Mouse (Mus musculus): ENCODE measurements around the gene Zfp668. TPM values are rescaled to one million over a fixed set of nuclear protein-coding genes. Genes with fewer than 3 reads are reported as not detected.

Gene Zfp668
- polyA plus RNA-seq, 1 experiment from 2014 or later: 21.0 TPM

DNA sequence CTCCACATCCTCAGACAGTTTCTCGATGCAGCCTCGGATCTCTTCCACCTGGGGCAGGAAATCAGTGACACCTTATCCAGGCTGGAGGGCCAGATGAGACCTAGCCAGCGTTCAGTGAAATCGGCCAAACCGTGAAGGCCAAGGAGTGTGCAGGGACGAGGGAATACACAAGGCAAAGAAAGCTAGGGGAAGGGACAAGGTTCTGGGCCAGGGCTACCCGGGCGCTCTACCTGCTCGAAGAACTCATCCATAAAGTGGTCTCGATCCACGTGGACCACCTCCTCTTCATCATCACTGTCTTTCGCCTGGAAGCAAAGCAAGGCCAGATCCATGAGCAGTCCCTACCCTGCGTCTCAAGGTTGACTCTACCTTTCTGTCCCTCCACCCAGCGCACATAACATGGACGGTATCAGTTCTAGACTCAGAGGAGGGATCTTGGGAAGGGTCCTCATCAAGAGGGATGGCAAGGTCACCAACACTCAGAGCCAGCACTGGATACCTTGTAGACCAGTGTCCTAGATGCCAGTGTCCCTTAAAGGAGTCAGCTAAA is 61.4 kb downstream of the Zfp668 start:
- Histone ChIP-seq H3K9me3 (ENCODE audit: low read length) (no peaks in the 10 kb centered on the region), H3K27ac (ENCODE audit: low read length) (0 out of 2 replicates have a peak overlapping the region, but pooled peaks have one; percentile 30), H3K4me3 (ENCODE audit: low read length) (no peak overlapping the region), H3K4me1 (ENCODE audit: insufficient read depth, low read length) (peaks cover 12% of the 10 kb centered on the region; the same call in 1 of the 2 replicates), H3K4me2 (replicated peaks; ENCODE audit: low read depth, low read length) (no peak overlapping the region), H3K9ac (replicated peaks; ENCODE audit: low read length) (0 out of 2 replicates have a peak overlapping the region, but pooled peaks have one; percentile 10), H3K27me3 (ENCODE audit: insufficient read depth, low read length) (no peaks in the 10 kb centered on the region), H3K36me3 (ENCODE audit: insufficient read depth, low read length) (no peaks in the 10 kb centered on the region)
- WGBS: 78% methylated on average over 15 of the region's 15 CpGs
- ATAC-seq (ENCODE audit: low FRiP score, low TSS enrichment): no peak

DNA sequence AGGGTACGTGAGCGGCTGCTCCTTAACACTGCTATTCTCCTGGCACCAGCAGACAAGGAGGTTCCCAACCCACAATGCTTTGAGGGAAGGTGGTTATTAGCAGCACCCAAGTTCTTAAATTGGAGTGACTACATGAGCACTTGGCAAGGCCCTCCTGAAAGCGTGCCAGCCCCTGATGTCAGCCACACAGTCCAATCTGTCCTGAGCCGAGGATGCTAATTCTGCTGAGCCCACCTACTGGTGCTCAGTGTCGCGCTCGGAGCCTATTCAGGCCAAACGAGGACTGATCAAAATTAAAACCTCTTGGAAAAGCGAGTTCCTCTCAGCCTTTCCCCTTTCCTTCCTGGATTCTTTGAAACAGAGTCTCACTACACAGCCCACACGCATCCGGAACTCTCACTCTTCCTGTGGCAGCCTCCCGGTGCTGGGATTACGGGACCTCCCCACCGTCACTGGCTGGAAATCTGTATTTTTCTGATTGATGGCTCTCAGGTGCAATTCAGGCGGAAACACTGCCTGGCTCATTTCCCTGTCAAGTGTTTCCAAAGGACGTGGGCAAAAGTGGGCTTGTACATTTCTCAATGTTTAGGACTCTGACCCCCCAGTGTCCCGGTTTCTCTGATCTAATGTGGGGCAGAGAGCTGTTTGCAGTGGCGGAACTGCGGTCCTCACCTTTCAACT is 62.2 kb downstream of the Zfp668 start:
- 59% methylated on average over 19 of the region's 19 CpGs for WGBS

DNA sequence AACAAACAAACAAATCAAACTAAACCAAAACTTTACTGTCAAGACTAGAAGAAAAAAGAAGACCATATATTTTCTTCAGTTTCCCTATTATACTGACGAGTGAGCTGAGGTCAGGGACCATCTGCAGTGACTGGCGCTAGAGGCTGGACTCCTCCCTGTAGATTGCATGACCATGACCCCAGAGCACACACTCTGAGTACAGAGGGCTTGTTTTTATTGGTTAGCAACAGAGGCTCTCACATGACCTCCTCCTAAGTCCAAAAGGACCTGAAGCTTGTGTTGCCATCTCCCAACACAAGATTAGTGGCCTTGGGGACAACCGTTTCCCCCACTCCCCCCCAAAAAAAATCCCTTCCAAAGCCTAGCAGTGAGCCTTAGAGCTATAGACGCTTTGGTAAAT is 62.8 kb downstream of the Zfp668 start:
- Histone ChIP-seq H3K9ac (replicated peaks; ENCODE audit: low read length) (no peak overlapping the region), H3K4me3 (ENCODE audit: low read length) (no peak overlapping the region), H3K9me3 (ENCODE audit: low read length) (no peaks in the 10 kb centered on the region), H3K27me3 (ENCODE audit: insufficient read depth, low read length) (no peaks in the 10 kb centered on the region), H3K27ac (ENCODE audit: low read length) (peak overlapping the region; percentile 51), H3K4me1 (ENCODE audit: insufficient read depth, low read length) (peaks cover 12% of the 10 kb centered on the region; the same call in 1 of the 2 replicates), H3K36me3 (ENCODE audit: insufficient read depth, low read length) (no peaks in the 10 kb centered on the region), H3K4me2 (replicated peaks; ENCODE audit: low read depth, low read length) (no peak overlapping the region)
- ATAC-seq (ENCODE audit: low FRiP score, low TSS enrichment): no peak
- WGBS: 47% methylated on average over 4 of the region's 4 CpGs

More for the DNA sequence above, 62.2 kb downstream of the Zfp668 start:
- Histone ChIP-seq H3K4me1 (ENCODE audit: insufficient read depth, low read length) (peaks cover 12% of the 10 kb centered on the region; the same call in 1 of the 2 replicates), H3K9me3 (ENCODE audit: low read length) (no peaks in the 10 kb centered on the region), H3K36me3 (ENCODE audit: insufficient read depth, low read length) (no peaks in the 10 kb centered on the region), H3K4me3 (ENCODE audit: low read length) (no peak overlapping the region), H3K27ac (ENCODE audit: low read length) (peak overlapping the region; percentile 51; the same call in 1 of the 2 replicates), H3K9ac (replicated peaks; ENCODE audit: low read length) (0 out of 2 replicates have a peak overlapping the region, but pooled peaks have one; percentile 26), H3K27me3 (ENCODE audit: insufficient read depth, low read length) (no peaks in the 10 kb centered on the region), H3K4me2 (replicated peaks; ENCODE audit: low read depth, low read length) (no peak overlapping the region)
- 0 out of 2 replicates have a peak, but pooled peaks have one; percentile 20 for ATAC-seq (ENCODE audit: low FRiP score, low TSS enrichment)

Other genes starting within 250 kb of the Zfp668 start
- 50.5 and 54.5 TPM in 2 replicates for gene Bcl7c, start 167.9 kb downstream of the Zfp668 start, polyA plus RNA-seq (2015; fragmentation: Nextera tagmentation; extraction: Ambion mirVana)
- 14.0 and 14.7 TPM in 2 replicates for gene Ctf1, start 164.1 kb downstream of the Zfp668 start, polyA plus RNA-seq (2015; fragmentation: Nextera tagmentation; extraction: Ambion mirVana)
- 0.15 and 0.32 TPM in 2 replicates for gene Ctf2, start 144.7 kb downstream of the Zfp668 start, polyA plus RNA-seq (2015; fragmentation: Nextera tagmentation; extraction: Ambion mirVana)
- 5.4 TPM in 2 replicates for gene Fbxl19, start 132.3 kb downstream of the Zfp668 start, polyA plus RNA-seq (2015; fragmentation: Nextera tagmentation; extraction: Ambion mirVana)
- 31.2 and 34.8 TPM in 2 replicates for gene Orai3, start 107.0 kb downstream of the Zfp668 start, polyA plus RNA-seq (2015; fragmentation: Nextera tagmentation; extraction: Ambion mirVana)
- 18.9 and 19.4 TPM in 2 replicates for gene Setd1a, start 100.2 kb downstream of the Zfp668 start, polyA plus RNA-seq (2015; fragmentation: Nextera tagmentation; extraction: Ambion mirVana)
- not detected in 2 replicates for gene Gm49388, start 91.2 kb downstream of the Zfp668 start, polyA plus RNA-seq (2015; fragmentation: Nextera tagmentation; extraction: Ambion mirVana)
- gene Hsd3b7, start 76.2 kb downstream of the Zfp668 start, polyA plus RNA-seq (2015; fragmentation: Nextera tagmentation; extraction: Ambion mirVana): 28.2 and 33.2 TPM in 2 replicates
- gene Stx4a, start 52.5 kb downstream of the Zfp668 start, polyA plus RNA-seq (2015; fragmentation: Nextera tagmentation; extraction: Ambion mirVana): 44.6 and 48.0 TPM in 2 replicates
- 3.6 and 4.4 TPM in 2 replicates for gene Stx1b, start 52.3 kb downstream of the Zfp668 start, polyA plus RNA-seq (2015; fragmentation: Nextera tagmentation; extraction: Ambion mirVana)
- 13.0 and 15.7 TPM in 2 replicates for gene Zfp646, start 607 bp downstream of the Zfp668 start, polyA plus RNA-seq (2015; fragmentation: Nextera tagmentation; extraction: Ambion mirVana)
- 5.9 and 6.5 TPM in 2 replicates for gene Prss53, start 14.1 kb upstream of the Zfp668 start, polyA plus RNA-seq (2015; fragmentation: Nextera tagmentation; extraction: Ambion mirVana)
- gene Gm21974, start 18.6 kb upstream of the Zfp668 start, polyA plus RNA-seq (2015; fragmentation: Nextera tagmentation; extraction: Ambion mirVana): not detected in 2 replicates
- 163 and 168 TPM in 2 replicates for gene Vkorc1, start 18.8 kb upstream of the Zfp668 start, polyA plus RNA-seq (2015; fragmentation: Nextera tagmentation; extraction: Ambion mirVana)
- 155 and 156 TPM in 2 replicates for gene Bckdk, start 27.3 kb upstream of the Zfp668 start, polyA plus RNA-seq (2015; fragmentation: Nextera tagmentation; extraction: Ambion mirVana)
- 42.7 and 44.4 TPM in 2 replicates for gene Kat8, start 35.7 kb upstream of the Zfp668 start, polyA plus RNA-seq (2015; fragmentation: Nextera tagmentation; extraction: Ambion mirVana)
- 93.2 and 98.7 TPM in 2 replicates for gene Prss8, start 53.3 kb upstream of the Zfp668 start, polyA plus RNA-seq (2015; fragmentation: Nextera tagmentation; extraction: Ambion mirVana)
- gene Prss36, start 69.9 kb upstream of the Zfp668 start, polyA plus RNA-seq (2015; fragmentation: Nextera tagmentation; extraction: Ambion mirVana): 15.2 TPM in 2 replicates
- 359 and 373 TPM in 2 replicates for gene Fus, start 90.6 kb upstream of the Zfp668 start, polyA plus RNA-seq (2015; fragmentation: Nextera tagmentation; extraction: Ambion mirVana)
- 60.1 and 61.8 TPM in 2 replicates for gene Pycard, start 117.0 kb upstream of the Zfp668 start, polyA plus RNA-seq (2015; fragmentation: Nextera tagmentation; extraction: Ambion mirVana)
- 0.16 and 0.23 TPM in 2 replicates for gene Trim72, start 127.1 kb upstream of the Zfp668 start, polyA plus RNA-seq (2015; fragmentation: Nextera tagmentation; extraction: Ambion mirVana)
- 0.80 and 1.0 TPM in 2 replicates for gene Itgam, start 185.8 kb upstream of the Zfp668 start, polyA plus RNA-seq (2015; fragmentation: Nextera tagmentation; extraction: Ambion mirVana)
- not detected in 2 replicates for gene Gm49368, start 185.9 kb upstream of the Zfp668 start, polyA plus RNA-seq (2015; fragmentation: Nextera tagmentation; extraction: Ambion mirVana)

All from kidney, embryonic 16.5 days (tissue).